Mouse (Mus musculus): Measurements from ENCODE around the gene 3110009E18Rik. TPM values are rescaled to one million over a fixed set of nuclear protein-coding genes. Genes with fewer than 3 reads are reported as not detected.

Gene 3110009E18Rik
- polyA plus RNA-seq, 1 experiment = 5.1 TPM

- Histone ChIP-seq H3K27ac (ENCODE audit: insufficient read depth, low read depth, low read length) (no peak overlapping the region), H3K4me3 (ENCODE audit: insufficient read depth, low read depth, low read length) (no peak overlapping the region), H3K27me3 (replicated peaks; ENCODE audit: control insufficient read depth, insufficient read depth, low read length) (no peaks in the 10 kb centered on the region), H3K36me3 (ENCODE audit: control insufficient read depth, insufficient read depth, low read length) (no peaks in the 10 kb centered on the region), H3K4me1 (ENCODE audit: control insufficient read depth, insufficient read depth, low read length) (no peaks in the 10 kb centered on the region)
- WGBS = 36% methylated on average over 5 of the region's 5 CpGs
- TF ChIP-seq POLR2A (IDR thresholded peaks at IDR 0.05; ENCODE audit: low read depth, low read length) (no peak), CTCF (conservative IDR thresholded peaks at IDR 0.05; ENCODE audit: insufficient read depth, insufficient read length, low read depth, low read length) (no peak)
- peak; percentile 12 for DNase-seq
Observed at GRCm38 (mm10) chr1:120195947-120196346, 75.0 kb downstream of the 3110009E18Rik start.

DNA sequence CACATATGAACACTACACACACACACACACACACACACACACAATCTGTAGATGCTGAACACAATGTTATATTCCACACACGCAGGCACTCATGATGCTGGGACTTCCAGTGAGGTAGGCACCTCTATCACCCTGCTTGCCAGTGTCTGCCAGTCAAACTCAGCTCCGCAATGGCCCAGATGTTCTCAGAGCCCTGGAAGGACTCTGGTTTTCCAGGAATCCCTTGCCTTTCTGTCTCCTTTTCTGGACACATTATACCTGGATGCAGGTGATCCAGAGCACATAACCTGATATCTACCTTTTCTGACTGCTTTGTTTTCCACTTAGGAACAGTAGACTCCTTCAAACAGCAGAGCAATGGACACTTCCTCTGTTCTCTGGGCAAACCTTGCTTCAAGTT lies 75.7 kb downstream of the 3110009E18Rik start:
- no peak for DNase-seq

DNA sequence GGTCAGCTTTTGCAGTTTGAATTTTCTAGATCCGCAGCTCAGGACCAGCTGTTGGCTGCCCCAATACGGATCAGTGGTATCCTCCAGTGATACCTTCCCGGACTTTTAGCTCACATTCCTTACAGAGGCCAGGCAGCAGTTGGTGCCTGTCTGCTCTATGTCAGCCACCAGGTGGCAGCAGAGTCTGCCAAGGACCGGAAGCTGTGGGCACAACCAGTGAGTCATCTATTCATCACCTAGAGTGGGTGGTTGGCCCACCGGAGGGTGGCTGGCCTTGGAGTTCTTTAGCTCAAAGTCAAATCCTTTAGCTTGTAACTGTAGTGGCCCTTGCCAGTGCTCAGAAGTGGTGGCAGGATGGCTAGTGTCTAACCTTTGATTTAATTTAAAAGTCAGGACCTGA lies 76.2 kb downstream of the 3110009E18Rik start:
- H3K4me3 ChIP-seq (ENCODE audit: insufficient read depth, low read depth, low read length) = no peak overlapping the region
- TF ChIP-seq POLR2A (IDR thresholded peaks at IDR 0.05; ENCODE audit: low read depth, low read length) = no peak
- TF ChIP-seq CTCF (conservative IDR thresholded peaks at IDR 0.05; ENCODE audit: insufficient read depth, insufficient read length, low read depth, low read length) = peak; percentile 88
- 14% methylated on average over 5 of the region's 5 CpGs for WGBS
- DNase-seq = peak; percentile 73
- no peaks in the 10 kb centered on the region for H3K27me3 ChIP-seq (replicated peaks; ENCODE audit: control insufficient read depth, insufficient read depth, low read length)
- H3K4me1 ChIP-seq (ENCODE audit: control insufficient read depth, insufficient read depth, low read length) = no peaks in the 10 kb centered on the region
- no peaks in the 10 kb centered on the region for H3K36me3 ChIP-seq (ENCODE audit: control insufficient read depth, insufficient read depth, low read length)
- no peak overlapping the region for H3K27ac ChIP-seq (ENCODE audit: insufficient read depth, low read depth, low read length)

More for the DNA sequence above, 75.7 kb downstream of the 3110009E18Rik start:
- H3K36me3 ChIP-seq (ENCODE audit: control insufficient read depth, insufficient read depth, low read length) = no peaks in the 10 kb centered on the region
- no peak overlapping the region for H3K27ac ChIP-seq (ENCODE audit: insufficient read depth, low read depth, low read length)
- H3K4me1 ChIP-seq (ENCODE audit: control insufficient read depth, insufficient read depth, low read length) = no peaks in the 10 kb centered on the region
- no peaks in the 10 kb centered on the region for H3K27me3 ChIP-seq (replicated peaks; ENCODE audit: control insufficient read depth, insufficient read depth, low read length)
- 88% methylated on average over 2 of the region's 2 CpGs for WGBS
- no peak overlapping the region for H3K4me3 ChIP-seq (ENCODE audit: insufficient read depth, low read depth, low read length)
- TF ChIP-seq CTCF (conservative IDR thresholded peaks at IDR 0.05; ENCODE audit: insufficient read depth, insufficient read length, low read depth, low read length) (no peak), POLR2A (IDR thresholded peaks at IDR 0.05; ENCODE audit: low read depth, low read length) (no peak)

DNA sequence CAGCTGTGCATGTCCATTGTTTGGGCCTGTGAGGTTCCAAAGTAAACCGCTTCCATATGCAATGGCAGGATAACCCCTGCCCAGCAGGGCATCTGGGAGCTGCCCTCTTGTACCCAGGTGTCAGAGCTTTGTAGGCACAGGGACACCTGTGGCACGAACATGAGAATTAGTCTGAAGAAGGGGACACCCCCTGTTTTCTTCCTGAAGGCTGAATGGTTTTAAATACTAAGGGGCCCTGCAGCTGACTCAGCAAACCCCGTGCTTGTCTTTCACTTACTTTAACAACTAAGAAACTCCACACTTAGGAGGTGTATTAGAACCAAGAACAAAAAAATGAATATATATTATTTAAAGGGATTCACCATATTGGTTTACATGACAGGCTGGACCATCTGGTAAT lies 77.2 kb downstream of the 3110009E18Rik start:
- WGBS = 71% methylated on average over 3 of the region's 3 CpGs
- no peak for DNase-seq
- Histone ChIP-seq H3K4me1 (ENCODE audit: control insufficient read depth, insufficient read depth, low read length) (no peaks in the 10 kb centered on the region), H3K27ac (ENCODE audit: insufficient read depth, low read depth, low read length) (no peak overlapping the region), H3K27me3 (replicated peaks; ENCODE audit: control insufficient read depth, insufficient read depth, low read length) (no peaks in the 10 kb centered on the region), H3K36me3 (ENCODE audit: control insufficient read depth, insufficient read depth, low read length) (no peaks in the 10 kb centered on the region), H3K4me3 (ENCODE audit: insufficient read depth, low read depth, low read length) (no peak overlapping the region)
- TF ChIP-seq CTCF (conservative IDR thresholded peaks at IDR 0.05; ENCODE audit: insufficient read depth, insufficient read length, low read depth, low read length) (no peak), POLR2A (IDR thresholded peaks at IDR 0.05; ENCODE audit: low read depth, low read length) (no peak)

DNA sequence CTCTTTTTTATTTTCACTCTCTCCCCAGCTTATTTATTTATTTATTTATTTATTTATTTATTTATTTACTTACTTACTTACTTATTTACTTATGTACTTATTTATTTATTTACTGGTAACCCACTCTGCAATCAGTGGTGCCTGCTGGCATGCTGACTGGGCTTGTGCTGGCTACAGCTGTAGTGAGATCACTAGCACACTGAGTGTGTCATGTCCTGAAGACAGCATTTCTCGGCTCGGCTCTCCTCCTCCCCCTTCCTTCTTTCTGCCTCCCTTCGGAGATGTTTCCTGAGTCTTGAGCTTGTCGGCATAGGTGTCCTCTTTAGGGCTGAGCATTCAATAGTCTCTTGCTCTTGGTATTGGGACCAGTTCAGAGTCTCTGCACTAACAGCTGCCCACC lies 78.0 kb downstream of the 3110009E18Rik start:
- H3K4me3 ChIP-seq (ENCODE audit: insufficient read depth, low read depth, low read length) = no peak overlapping the region
- WGBS = 72% methylated on average over 4 of the region's 4 CpGs
- TF ChIP-seq CTCF (conservative IDR thresholded peaks at IDR 0.05; ENCODE audit: insufficient read depth, insufficient read length, low read depth, low read length) = no peak
- TF ChIP-seq POLR2A (IDR thresholded peaks at IDR 0.05; ENCODE audit: low read depth, low read length) = no peak
- no peaks in the 10 kb centered on the region for H3K36me3 ChIP-seq (ENCODE audit: control insufficient read depth, insufficient read depth, low read length)
- H3K27me3 ChIP-seq (replicated peaks; ENCODE audit: control insufficient read depth, insufficient read depth, low read length) = no peaks in the 10 kb centered on the region
- no peak overlapping the region for H3K27ac ChIP-seq (ENCODE audit: insufficient read depth, low read depth, low read length)
- no peak for DNase-seq
- H3K4me1 ChIP-seq (ENCODE audit: control insufficient read depth, insufficient read depth, low read length) = no peaks in the 10 kb centered on the region

DNA sequence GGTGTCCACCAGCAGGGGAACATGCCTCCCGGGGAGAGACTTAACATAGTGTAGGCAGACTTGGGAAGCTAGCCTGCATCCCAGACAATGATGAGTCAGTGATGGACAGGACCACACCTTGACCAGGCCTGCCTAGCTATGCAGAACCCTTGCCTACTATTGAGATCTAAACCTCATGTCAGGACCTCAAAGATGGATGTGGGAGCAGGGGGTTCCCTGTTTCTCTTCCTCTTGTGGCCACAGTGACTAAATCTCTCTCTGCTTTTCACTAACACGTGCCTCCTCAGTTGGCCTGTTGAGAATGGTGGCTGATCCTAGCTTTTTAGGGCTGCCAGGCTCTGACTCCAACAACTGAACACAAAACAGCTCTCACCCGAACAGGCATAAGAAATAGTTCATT lies 81.6 kb downstream of the 3110009E18Rik start:
- DNase-seq = no peak
- TF ChIP-seq POLR2A (IDR thresholded peaks at IDR 0.05; ENCODE audit: low read depth, low read length) (no peak), CTCF (conservative IDR thresholded peaks at IDR 0.05; ENCODE audit: insufficient read depth, insufficient read length, low read depth, low read length) (no peak)
- Histone ChIP-seq H3K4me1 (ENCODE audit: control insufficient read depth, insufficient read depth, low read length) (no peaks in the 10 kb centered on the region), H3K27ac (ENCODE audit: insufficient read depth, low read depth, low read length) (no peak overlapping the region), H3K4me3 (ENCODE audit: insufficient read depth, low read depth, low read length) (no peak overlapping the region), H3K27me3 (replicated peaks; ENCODE audit: control insufficient read depth, insufficient read depth, low read length) (no peaks in the 10 kb centered on the region), H3K36me3 (ENCODE audit: control insufficient read depth, insufficient read depth, low read length) (no peaks in the 10 kb centered on the region)
- 59% methylated on average over 3 of the region's 3 CpGs for WGBS

- no peak overlapping the region for H3K4me3 ChIP-seq (ENCODE audit: insufficient read depth, low read depth, low read length)
- WGBS = 64% methylated on average over 5 of the region's 5 CpGs
- no peak for TF ChIP-seq POLR2A (IDR thresholded peaks at IDR 0.05; ENCODE audit: low read depth, low read length)
- no peak for TF ChIP-seq CTCF (conservative IDR thresholded peaks at IDR 0.05; ENCODE audit: insufficient read depth, insufficient read length, low read depth, low read length)
- no peaks in the 10 kb centered on the region for H3K36me3 ChIP-seq (ENCODE audit: control insufficient read depth, insufficient read depth, low read length)
- H3K27me3 ChIP-seq (replicated peaks; ENCODE audit: control insufficient read depth, insufficient read depth, low read length) = no peaks in the 10 kb centered on the region
- H3K4me1 ChIP-seq (ENCODE audit: control insufficient read depth, insufficient read depth, low read length) = no peaks in the 10 kb centered on the region
- no peak for DNase-seq
- H3K27ac ChIP-seq (ENCODE audit: insufficient read depth, low read depth, low read length) = no peak overlapping the region
Observed at GRCm38 (mm10) chr1:120203836-120204235, 82.8 kb downstream of the 3110009E18Rik start.

GRCm38 (mm10) chr1:120204834-120205233 lies 83.8 kb downstream of the 3110009E18Rik start:
- Histone ChIP-seq H3K36me3 (ENCODE audit: control insufficient read depth, insufficient read depth, low read length) (no peaks in the 10 kb centered on the region), H3K27me3 (replicated peaks; ENCODE audit: control insufficient read depth, insufficient read depth, low read length) (no peaks in the 10 kb centered on the region), H3K4me1 (ENCODE audit: control insufficient read depth, insufficient read depth, low read length) (no peaks in the 10 kb centered on the region), H3K27ac (ENCODE audit: insufficient read depth, low read depth, low read length) (no peak overlapping the region), H3K4me3 (ENCODE audit: insufficient read depth, low read depth, low read length) (no peak overlapping the region)
- no peak for TF ChIP-seq POLR2A (IDR thresholded peaks at IDR 0.05; ENCODE audit: low read depth, low read length)
- TF ChIP-seq CTCF (conservative IDR thresholded peaks at IDR 0.05; ENCODE audit: insufficient read depth, insufficient read length, low read depth, low read length) = no peak
- DNase-seq = no peak
- 53% methylated on average over 1 of the region's 1 CpGs for WGBS
